Mouse (Mus musculus) myocyte (in vitro differentiated cells): ENCODE measurements around the gene Asb14.

ENCODE experiments used
- MAX ChIP-seq: IDR thresholded peaks from one replicate; pipeline ENCODE4 v1.6.1; 2011; ENCODE audit warnings: low read depth, mild to moderate bottlenecking, control low read depth
- MYOD1 ChIP-seq, 3 experiments: IDR thresholded peaks; one replicate each; pipeline ENCODE4 v1.6.1; 2011; ENCODE audit warnings: control low read depth in 2 of 3, low read depth in 2 of 3, mild to moderate bottlenecking in 2 of 3, moderate library complexity in 1 of 3; ENCODE audit not compliant: insufficient read length in 2 of 3, control insufficient read depth in 1 of 3
- MYOG ChIP-seq, 3 experiments: IDR thresholded peaks; one replicate each; pipeline ENCODE4 v1.6.1; 2011; ENCODE audit warnings: control low read depth in 2 of 3, low read depth in 2 of 3, mild to moderate bottlenecking in 2 of 3; ENCODE audit not compliant: insufficient read length in 2 of 3, control insufficient read depth in 1 of 3, insufficient read depth in 1 of 3
- POLR2A ChIP-seq: IDR thresholded peaks from one replicate; pipeline ENCODE4 v1.6.1; 2011; ENCODE audit warnings: low read depth, mild to moderate bottlenecking, control low read depth, moderate library complexity; ENCODE audit not compliant: insufficient read length
- POLR2AphosphoS2 ChIP-seq: IDR thresholded peaks from one replicate; pipeline ENCODE4 v1.6.1; 2011; ENCODE audit warnings: low read depth, control low read depth; ENCODE audit not compliant: insufficient read length
- SRF ChIP-seq: IDR thresholded peaks from one replicate; pipeline ENCODE4 v1.6.1; 2011; ENCODE audit warnings: low read depth; ENCODE audit not compliant: control insufficient read depth, insufficient read length

DNA sequence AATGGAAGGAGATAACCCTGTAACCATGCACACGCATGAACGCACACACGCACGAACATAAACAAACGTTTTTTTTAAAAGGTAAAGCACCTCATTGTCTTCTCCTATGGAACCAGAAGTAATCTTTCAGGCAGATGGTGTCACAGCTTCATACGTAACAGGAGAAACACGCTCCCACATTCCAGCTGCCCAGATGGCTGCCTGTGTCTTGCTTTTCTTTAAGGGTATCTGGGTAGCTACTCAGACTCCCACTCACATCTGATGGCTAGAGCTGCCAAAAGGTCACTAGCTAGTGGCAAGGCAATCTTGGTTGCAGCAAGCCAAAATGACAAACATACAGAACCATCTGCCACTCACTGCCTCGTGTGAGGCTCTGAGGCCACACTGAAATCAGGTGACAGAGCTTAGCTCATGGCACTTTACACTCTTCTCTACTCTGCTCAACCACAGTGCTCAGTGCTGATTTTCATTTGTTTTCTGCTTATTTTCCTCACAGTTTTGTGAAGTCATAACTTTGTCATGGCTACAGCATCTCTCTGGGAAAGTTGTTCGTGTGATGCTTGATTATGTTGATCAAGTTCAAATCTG is 19.4 kb downstream of the Asb14 start:
- TF ChIP-seq POLR2A = no peak
- no peak for TF ChIP-seq MAX
- no peak for TF ChIP-seq SRF
- no peak for TF ChIP-seq POLR2AphosphoS2
- TF ChIP-seq MYOG (IDR thresholded peaks at IDR 0.05; ENCODE audit: control insufficient read depth in 1 of 3, insufficient read depth in 1 of 3, insufficient read length in 2 of 3, low read depth in 2 of 3) = no peak
- TF ChIP-seq MYOD1 (IDR thresholded peaks at IDR 0.05; ENCODE audit: control insufficient read depth in 1 of 3, insufficient read length in 2 of 3, low read depth in 2 of 3) = no peak
